Mouse (Mus musculus) embryo, embryonic 11 days (tissue): ENCODE data around the gene Faf2.
"Not testable (repeated sequence)": the region's sequence is repeated elsewhere in the genome, so short reads cannot be mapped to it uniquely, and the experiment has no call there.

Experiments used
- DNase-seq: peaks from one replicate; pipeline ENCODE4 v3.0.0-alpha.2; 2015

Gene Faf2

GRCm38 (mm10) chr13:54608002-54608401 lies 13.6 kb upstream of the Faf2 start:
- DNase-seq, result no peak

- DNase-seq, result no peak
These were observed 12.9 kb upstream of the Faf2 start for GRCm38 (mm10) chr13:54608666-54609065.

- DNase-seq, result no peak
These were observed 12.3 kb upstream of the Faf2 start for GRCm38 (mm10) chr13:54609301-54609700.

GRCm38 (mm10) chr13:54610613-54610971 lies 11.0 kb upstream of the Faf2 start:
- no peak for DNase-seq

- DNase-seq, result peak; percentile 88
These were observed 10.4 kb upstream of the Faf2 start, which contains the start of gene Cltb for GRCm38 (mm10) chr13:54610972-54611754. Cltb (minus strand) TSS chr13:54611344.

GRCm38 (mm10) chr13:54613141-54613540 lies 8.4 kb upstream of the Faf2 start:
- DNase-seq, result not testable (repeated sequence)

- no peak for DNase-seq
These were observed 5.3 kb upstream of the Faf2 start for GRCm38 (mm10) chr13:54616307-54616706.

GRCm38 (mm10) chr13:54616998-54617397 lies 4.6 kb upstream of the Faf2 start:
- no peak for DNase-seq

GRCm38 (mm10) chr13:54621960-54622521 lies 457 bp downstream of the Faf2 start:
- peak; percentile 46 for DNase-seq

- DNase-seq, result no peak
These were observed 7.5 kb downstream of the Faf2 start for GRCm38 (mm10) chr13:54629128-54629527.

- DNase-seq, result no peak
These were observed 11.2 kb downstream of the Faf2 start for GRCm38 (mm10) chr13:54632731-54633277.

GRCm38 (mm10) chr13:54635011-54635410 lies 13.4 kb downstream of the Faf2 start:
- DNase-seq, result no peak

GRCm38 (mm10) chr13:54650461-54650860 lies 28.9 kb downstream of the Faf2 start:
- DNase-seq, result no peak

GRCm38 (mm10) chr13:54660877-54661276 lies 39.3 kb downstream of the Faf2 start:
- no peak for DNase-seq

- no peak for DNase-seq
These were observed 39.8 kb downstream of the Faf2 start for GRCm38 (mm10) chr13:54661358-54661757.

GRCm38 (mm10) chr13:54663999-54664398 lies 42.4 kb downstream of the Faf2 start:
- no peak for DNase-seq

- no peak for DNase-seq
These were observed 42.9 kb downstream of the Faf2 start for GRCm38 (mm10) chr13:54664509-54664908.

- no peak for DNase-seq
These were observed 43.5 kb downstream of the Faf2 start for GRCm38 (mm10) chr13:54665062-54665461.

GRCm38 (mm10) chr13:54670491-54670890 lies 48.9 kb downstream of the Faf2 start:
- no peak for DNase-seq

- peak; percentile 31 for DNase-seq
These were observed 54.5 kb downstream of the Faf2 start for GRCm38 (mm10) chr13:54675895-54676590.

- no peak for DNase-seq
These were observed 56.7 kb downstream of the Faf2 start for GRCm38 (mm10) chr13:54678263-54678662.

- no peak for DNase-seq
These were observed 58.7 kb downstream of the Faf2 start for GRCm38 (mm10) chr13:54680184-54680853.

GRCm38 (mm10) chr13:54681291-54681690 lies 59.7 kb downstream of the Faf2 start:
- DNase-seq, result no peak
